Mouse (Mus musculus) embryo, embryonic 9.5 days (tissue): ENCODE measurements around the gene Fgd2.
"Not testable (repeated sequence)": the region's sequence is repeated elsewhere in the genome, so short reads cannot be mapped to it uniquely, and the experiment has no call there.

Experiments used
- DNase-seq: peaks from one replicate; pipeline ENCODE4 v3.0.0-alpha.2; 2017; ENCODE audit errors: extremely low spot score

Gene Fgd2

GRCm38 (mm10) chr17:29360761-29361221, at the start of gene Fgd2:
TSS of gene Fgd2 (plus strand) at chr17:29360914.
- no peak for DNase-seq

- DNase-seq, result no peak
Observed at GRCm38 (mm10) chr17:29311602-29312001, 49.1 kb upstream of the Fgd2 start.

GRCm38 (mm10) chr17:29312082-29312481, 48.6 kb upstream of the Fgd2 start:
- DNase-seq, result no peak

DNA sequence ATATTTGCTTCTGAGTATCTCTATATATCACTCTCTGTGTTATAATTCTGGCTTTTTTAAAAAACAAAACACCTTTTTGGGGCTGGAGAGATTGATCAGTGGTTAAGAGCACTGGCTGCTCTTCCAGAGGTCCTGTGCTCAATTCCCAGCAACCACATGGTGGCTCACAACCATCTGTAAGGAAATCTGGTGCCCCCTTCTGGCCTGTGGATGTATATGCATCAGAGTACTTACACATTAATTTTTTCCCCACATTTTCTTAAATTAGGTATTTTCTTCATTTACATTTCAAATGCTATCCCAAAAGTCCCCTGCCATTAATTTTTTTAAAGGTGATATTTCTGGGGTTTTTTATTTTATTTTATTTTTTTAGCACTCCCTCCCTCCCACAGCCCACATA, 47.4 kb upstream of the Fgd2 start:
- no peak for DNase-seq

DNA sequence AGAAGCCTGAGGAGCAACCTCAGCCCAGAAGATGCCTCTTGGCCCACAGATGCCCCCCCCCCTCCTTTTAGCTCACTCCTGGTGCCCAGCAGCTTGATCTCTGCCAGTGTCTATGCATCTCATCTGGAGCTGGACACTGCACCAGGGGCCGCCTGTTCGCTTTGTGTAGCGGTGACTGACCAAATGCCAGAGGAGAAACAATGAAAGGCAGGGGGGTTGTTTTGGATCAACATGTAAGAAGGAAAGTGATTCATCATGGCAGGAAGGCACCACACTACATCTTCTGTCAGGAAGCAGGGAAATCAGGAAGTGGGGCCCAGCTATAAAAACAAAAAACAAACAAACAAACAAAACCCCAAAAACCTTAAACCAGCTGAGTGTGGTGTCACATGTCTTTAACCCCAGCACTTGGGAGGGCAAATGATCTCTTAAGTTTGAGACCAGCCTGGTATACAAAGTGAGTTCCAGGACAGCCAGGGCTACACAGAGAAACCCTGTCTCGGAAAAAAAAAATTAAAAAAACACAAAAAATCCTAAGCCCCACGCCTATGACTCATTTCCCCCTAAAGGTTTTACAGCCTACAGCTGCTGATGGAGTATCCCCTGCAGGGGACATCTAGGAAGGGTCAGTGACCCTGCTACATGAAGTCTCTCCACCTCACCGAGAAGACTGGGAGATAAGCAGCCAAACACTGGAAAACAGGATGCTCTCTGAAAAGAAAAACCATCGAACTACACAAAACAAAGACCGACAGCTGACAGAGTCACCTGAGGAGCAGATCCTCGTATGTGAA, 44.8 kb upstream of the Fgd2 start:
- peak; percentile 25 for DNase-seq

GRCm38 (mm10) chr17:29316891-29317290, 43.8 kb upstream of the Fgd2 start:
- DNase-seq, result no peak

- DNase-seq, result not testable (repeated sequence)
Observed at GRCm38 (mm10) chr17:29317380-29317779, 43.3 kb upstream of the Fgd2 start, which contains the start of gene Pi16. TSS of gene Pi16 (plus strand) at chr17:29317680.

DNA sequence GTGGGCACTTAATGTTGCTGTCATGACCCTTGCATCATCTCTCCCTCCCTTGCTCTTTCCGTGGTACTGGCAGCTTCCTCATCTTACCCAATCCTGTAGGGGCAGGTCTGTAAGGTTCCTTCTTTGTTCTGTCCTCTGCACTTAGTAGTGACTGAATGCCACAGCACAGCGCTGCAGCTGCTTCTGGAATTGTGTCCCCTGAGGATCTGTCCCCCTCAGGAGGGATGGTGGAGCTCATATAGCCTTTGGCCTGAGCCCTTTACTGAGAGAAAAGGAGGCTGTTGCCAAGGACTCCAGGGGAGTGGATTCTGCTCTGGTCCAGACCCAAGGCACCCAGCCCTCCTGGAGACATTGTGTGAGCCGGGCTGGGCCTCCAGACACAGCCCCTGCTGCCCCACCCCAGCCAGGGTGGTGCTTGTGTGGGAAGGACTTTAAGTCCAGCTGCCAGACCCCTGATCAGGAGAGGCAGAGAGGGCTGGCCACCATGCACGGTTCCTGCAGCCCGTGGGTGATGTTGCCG, 41.9 kb upstream of the Fgd2 start:
- no peak for DNase-seq

GRCm38 (mm10) chr17:29319476-29319875, 41.2 kb upstream of the Fgd2 start:
- DNase-seq, result no peak

DNA sequence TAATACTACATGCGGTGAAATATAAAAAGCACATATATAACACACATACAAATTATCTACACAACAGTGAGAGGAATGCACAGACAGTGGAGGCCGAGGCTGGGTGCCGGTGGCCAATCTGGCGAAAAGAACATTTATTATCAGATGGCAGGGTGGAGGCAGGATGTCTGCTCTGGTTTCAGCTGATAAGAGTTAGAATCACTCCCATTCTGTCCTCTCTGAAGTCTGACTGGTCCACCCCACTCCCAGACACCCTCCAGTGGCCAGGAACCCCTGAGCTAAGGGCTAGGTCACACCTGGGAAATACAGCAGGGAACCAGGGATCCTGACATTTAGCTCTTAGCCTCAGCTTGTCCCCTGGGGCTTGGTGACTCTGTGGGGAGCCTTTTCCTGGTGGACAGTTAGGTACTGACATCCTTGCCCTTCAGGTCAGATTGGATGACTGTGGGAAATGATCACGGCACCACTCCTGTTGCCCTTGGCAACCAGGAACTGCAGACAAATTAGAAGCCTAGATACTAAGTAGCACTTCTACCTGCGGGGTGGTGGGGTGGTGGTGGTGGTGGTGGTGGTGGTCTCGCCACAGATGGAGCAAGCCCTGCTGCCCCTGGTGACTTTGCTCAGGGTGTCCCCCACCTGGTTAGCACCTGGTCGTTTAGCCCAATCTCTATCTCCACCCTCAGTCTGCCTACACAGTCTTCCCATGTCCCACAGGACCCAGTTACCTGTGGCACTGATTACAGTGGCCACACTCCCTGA, 40.7 kb upstream of the Fgd2 start:
- no peak for DNase-seq

GRCm38 (mm10) chr17:29321765-29322602, 38.7 kb upstream of the Fgd2 start:
- peak; percentile 55 for DNase-seq

- no peak for DNase-seq
Observed at GRCm38 (mm10) chr17:29322603-29322962, 38.1 kb upstream of the Fgd2 start.

DNA sequence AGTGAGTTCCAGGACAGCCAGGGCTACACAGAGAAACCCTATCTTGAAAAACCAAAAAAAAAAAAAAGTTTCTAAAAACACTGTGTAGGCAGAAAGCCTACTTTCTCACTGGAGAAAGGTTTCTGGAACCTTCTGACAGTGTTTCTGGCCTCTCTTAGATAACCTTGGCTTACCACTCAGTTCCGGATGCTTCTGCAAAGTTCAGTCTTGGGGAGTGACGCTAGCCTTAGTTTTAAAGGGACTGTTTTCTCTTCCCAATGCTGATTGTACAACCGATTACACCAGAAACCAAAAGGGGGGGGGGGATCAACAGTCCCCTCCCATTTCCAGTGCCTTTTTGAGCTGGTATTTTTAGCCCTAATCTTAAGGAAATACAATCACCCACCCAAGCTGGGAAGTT, 37.1 kb upstream of the Fgd2 start:
- no peak for DNase-seq

GRCm38 (mm10) chr17:29325831-29326230, 34.9 kb upstream of the Fgd2 start:
- peak; percentile 12 for DNase-seq

DNA sequence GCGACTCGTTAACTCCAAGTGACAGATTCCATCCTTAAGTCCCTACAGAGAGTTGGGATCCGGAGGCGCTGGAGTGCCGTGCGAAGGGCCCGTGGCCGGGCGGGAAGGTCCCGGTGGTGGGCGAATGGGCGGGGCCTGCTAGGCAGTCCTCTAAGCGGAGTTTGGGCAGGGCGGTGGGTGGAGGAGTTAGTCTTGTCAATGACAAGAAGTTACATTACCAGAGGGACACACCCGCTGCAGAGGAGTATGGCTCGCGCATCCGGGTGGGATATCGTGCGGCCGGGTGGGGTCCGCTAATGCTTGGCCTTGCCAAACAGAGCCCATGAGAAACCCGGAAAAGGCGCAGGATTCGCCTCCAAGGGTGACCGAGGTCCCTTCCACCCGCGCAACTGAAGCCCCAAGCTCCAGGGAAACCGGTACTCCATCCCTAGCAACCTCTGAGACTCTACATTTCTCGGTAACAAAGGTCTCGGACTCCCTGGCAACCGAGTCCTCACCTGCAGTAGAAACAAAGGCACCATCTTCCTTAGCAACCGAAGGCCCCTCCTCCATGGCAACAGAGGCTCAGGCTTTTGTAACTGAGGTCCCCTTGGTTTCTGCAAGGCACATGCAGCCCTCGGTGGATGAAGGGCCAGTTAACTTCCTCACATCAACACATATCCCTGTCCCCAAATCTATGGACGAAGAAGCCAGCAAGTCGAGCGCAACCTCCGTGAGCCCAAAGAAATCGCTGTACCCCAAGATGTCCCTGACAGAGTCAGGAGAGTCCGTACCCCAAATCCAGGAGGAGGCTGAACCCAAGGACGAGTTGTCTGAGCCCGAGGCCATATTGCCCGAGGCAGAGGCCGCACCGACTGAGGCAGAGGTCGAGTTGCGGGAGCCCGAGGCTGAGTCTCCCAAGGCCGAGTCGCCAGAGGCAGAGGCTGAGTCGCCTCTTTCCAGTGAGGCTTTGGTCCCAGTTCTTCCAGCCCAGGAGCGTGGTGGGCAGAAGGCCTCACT, 33.9 kb upstream of the Fgd2 start:
- peak; percentile 60 for DNase-seq

DNA sequence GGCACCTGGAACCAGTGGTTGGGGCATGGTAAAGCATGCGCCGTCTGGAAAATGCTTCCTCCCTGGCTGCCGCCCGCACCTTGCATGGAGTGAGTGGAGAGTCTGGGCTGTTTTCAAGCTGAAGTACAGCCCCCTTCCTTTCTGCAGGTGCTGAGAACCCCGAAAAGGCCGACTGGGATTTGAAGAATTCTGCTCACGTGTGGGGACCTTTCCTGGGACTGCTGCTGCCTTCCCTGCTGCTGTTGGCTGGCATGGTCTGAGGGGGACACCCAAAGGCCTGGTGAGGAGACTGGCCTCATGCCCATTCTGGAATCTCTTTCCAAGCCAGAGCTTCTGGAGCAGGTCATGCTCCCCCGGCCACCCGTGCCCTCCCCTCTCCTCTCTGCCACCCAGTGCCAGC, 33.0 kb upstream of the Fgd2 start:
- DNase-seq, result no peak

- no peak for DNase-seq
Observed at GRCm38 (mm10) chr17:29330221-29330620, 30.5 kb upstream of the Fgd2 start.

DNA sequence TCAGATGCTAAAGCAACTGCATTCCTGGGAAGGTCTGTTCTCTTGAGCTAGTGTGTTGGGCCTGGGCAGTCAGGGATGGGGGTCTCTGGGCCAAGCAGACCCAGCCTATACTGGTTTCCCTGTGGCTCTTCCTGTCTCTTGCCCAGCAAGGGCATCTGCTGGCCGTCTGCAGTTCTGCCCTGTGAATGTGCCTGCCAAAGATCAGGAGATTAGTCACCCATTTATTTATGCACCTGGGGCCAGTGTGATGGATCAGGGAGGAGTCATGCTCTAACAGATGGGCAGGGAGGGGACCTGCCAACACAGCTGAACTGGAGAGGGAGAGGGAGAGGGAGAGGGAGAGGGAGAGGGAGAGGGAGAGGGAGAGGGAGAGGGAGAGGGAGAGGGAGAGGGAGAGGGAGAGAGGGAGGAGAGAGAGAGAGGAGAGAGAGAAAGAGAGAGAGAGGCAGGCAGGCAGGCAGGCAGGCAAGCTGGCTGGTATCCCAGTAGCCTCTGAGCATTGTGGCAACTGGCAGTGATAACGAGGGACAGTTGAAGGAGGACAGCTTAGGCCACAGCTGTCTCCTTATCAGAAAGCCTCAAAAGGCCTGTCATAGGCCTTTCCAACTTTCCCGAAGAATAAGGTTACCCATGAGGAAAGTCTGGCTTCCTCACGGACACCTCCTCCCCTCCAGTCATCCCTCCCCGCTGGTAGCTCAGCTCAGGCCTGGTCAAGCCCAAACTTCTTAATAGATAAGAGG, 29.9 kb upstream of the Fgd2 start:
- no peak for DNase-seq

- no peak for DNase-seq
Observed at GRCm38 (mm10) chr17:29332186-29332685, 28.5 kb upstream of the Fgd2 start.
